31 mouse cellular contexts compared by ENCODE assay signal in the genomic region with DNA sequence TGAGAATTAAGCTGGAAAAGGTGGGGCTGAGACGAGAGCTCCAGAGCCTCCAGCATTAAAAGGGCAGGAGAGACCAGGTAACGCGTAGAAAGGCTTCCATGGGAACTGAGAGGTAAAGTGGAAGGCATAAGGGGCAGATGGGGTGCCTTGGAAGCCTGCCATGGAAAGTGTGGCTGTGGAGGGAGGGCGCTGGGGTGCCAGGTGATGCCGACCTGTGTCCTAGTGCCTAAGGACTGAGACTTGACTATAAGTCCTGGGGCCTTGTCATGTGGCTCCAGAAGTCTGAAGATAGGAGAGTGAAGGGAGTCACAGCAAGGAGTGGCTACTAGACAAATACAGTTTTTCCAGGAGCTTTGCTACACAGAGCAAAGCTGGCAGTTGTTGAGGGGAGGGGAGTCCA. TPM values are rescaled to one million over a fixed set of nuclear protein-coding genes. Genes with fewer than 3 reads are reported as not detected.
A peak's percentile ranks its signal among the peaks of the same experiment; 100 is the strongest.
DNase-seq lines count a peak whose midpoint lies in the region; ATAC-seq and TF ChIP-seq lines count a peak whose summit lies in the region.
"Had no signal": no experiment of that assay in that cellular context is flagged by ENCODE, and none has a peak within 500 bp of the region (broad histone marks: within the 10 kb centered on the region; RNA-seq: fewer than 3 reads in every experiment).

No protein-coding gene starts in this region.

- H3K4me1 ChIP-seq in cerebellum, adult 2 months (ENCODE audit: control insufficient read depth, insufficient read depth, low read length) = peaks cover 30% of the 10 kb centered on the region
- H3K4me1 ChIP-seq in intestine, embryonic 15.5 days (replicated peaks) = 0 out of 2 replicates have a peak, but pooled peaks cover 3% of the 10 kb centered on the region
- H3K4me1 ChIP-seq: stomach, embryonic 15.5 days had no signal

- 24% methylated on average over 5 of the region's 5 CpGs for WGBS in cerebellum, adult 2 months
- 85% methylated on average over 5 of the region's 5 CpGs for WGBS in intestine, embryonic 15.5 days

- H3K36me3 ChIP-seq in intestine, embryonic 15.5 days = no peaks in the 10 kb centered on the region
- H3K36me3 ChIP-seq: embryonic facial prominence, embryonic 12.5 days; hindbrain, embryonic 15.5 days; neural tube, embryonic 15.5 days; stomach, embryonic 15.5 days had no signal

- intact Hi-C loops in gastrocnemius, adult 2 months (cut with DNase I) = loop anchor here (2.0 kb wide), 1 partner anchor 33 kb away; a partner anchor contains a TSS
- intact Hi-C loops in gastrocnemius, postnatal 36 days (cut with DNase I) = loop anchor here (5.0 kb wide), 1 partner anchor 35 kb away; a partner anchor contains a TSS

- H3K9me3 ChIP-seq in intestine, embryonic 15.5 days = no peaks in the 10 kb centered on the region
- H3K9me3 ChIP-seq: embryonic facial prominence, embryonic 12.5 days; hindbrain, embryonic 10.5 days; hindbrain, embryonic 15.5 days; liver, embryonic 12.5 days; neural tube, embryonic 15.5 days; stomach, embryonic 15.5 days had no signal

- H3K9ac ChIP-seq in intestine, embryonic 15.5 days = no peak overlapping the region
- H3K9ac ChIP-seq: embryonic facial prominence, embryonic 12.5 days; hindbrain, embryonic 15.5 days; liver, embryonic 12.5 days; neural tube, embryonic 15.5 days; stomach, embryonic 15.5 days had no signal

- no peak overlapping the region; the same call in 1 of the 2 replicates for H3K4me3 ChIP-seq in gastrocnemius, adult 2 months
- H3K4me3 ChIP-seq in cerebellum, adult 2 months (replicated peaks; ENCODE audit: insufficient read depth, low read depth, low read length) = no peak overlapping the region
- no peak overlapping the region for H3K4me3 ChIP-seq in intestine, embryonic 15.5 days (replicated peaks)
- H3K4me3 ChIP-seq: embryonic facial prominence, embryonic 12.5 days; hindbrain, embryonic 10.5 days; hindbrain, embryonic 15.5 days; layer of hippocampus, adult 2 months; left cerebral cortex, adult 2 months; liver, embryonic 12.5 days; neural tube, embryonic 15.5 days; stomach, embryonic 15.5 days had no signal

- ATAC-seq in intestine, embryonic 15.5 days = no peak
- ATAC-seq: CD4-positive, CD25-positive, alpha-beta regulatory T cell, adult 4 months; forebrain, embryonic 14.5 days; liver, embryonic 12.5 days; lung, postnatal 0 days had no signal

- H3K27me3 ChIP-seq in cerebellum, adult 2 months (ENCODE audit: control insufficient read depth, insufficient read depth, low read length) = no peaks in the 10 kb centered on the region
- no peaks in the 10 kb centered on the region for H3K27me3 ChIP-seq in intestine, embryonic 15.5 days (replicated peaks)
- H3K27me3 ChIP-seq: embryonic facial prominence, embryonic 12.5 days; hindbrain, embryonic 15.5 days; liver, embryonic 12.5 days; neural tube, embryonic 15.5 days; stomach, embryonic 15.5 days had no signal

- no peak for TF ChIP-seq POLR2A in cerebellum, adult 2 months (IDR thresholded peaks at IDR 0.05; ENCODE audit: borderline replicate concordance, insufficient read depth, low read length)

- TF ChIP-seq CTCF in gastrocnemius, adult 2 months (IDR thresholded peaks at IDR 0.05) = no peak
- no peak for TF ChIP-seq CTCF in cerebellum, adult 2 months (IDR thresholded peaks at IDR 0.05; ENCODE audit: borderline replicate concordance, insufficient read depth, low read depth, low read length)

- H3K27ac ChIP-seq in gastrocnemius, adult 2 months = 0 out of 2 replicates have a peak overlapping the region, but pooled peaks have one; percentile 46
- no peak overlapping the region for H3K27ac ChIP-seq in cerebellum, adult 2 months (ENCODE audit: insufficient read depth, low read length)
- no peak overlapping the region for H3K27ac ChIP-seq in intestine, embryonic 15.5 days
- H3K27ac ChIP-seq: embryonic facial prominence, embryonic 12.5 days; hindbrain, embryonic 10.5 days; hindbrain, embryonic 15.5 days; layer of hippocampus, adult 2 months; left cerebral cortex, adult 2 months; liver, embryonic 12.5 days; neural tube, embryonic 15.5 days; stomach, embryonic 15.5 days had no signal

- no peak overlapping the region for H3K4me2 ChIP-seq in intestine, embryonic 15.5 days (replicated peaks)
- H3K4me2 ChIP-seq: embryonic facial prominence, embryonic 12.5 days; hindbrain, embryonic 15.5 days; liver, embryonic 12.5 days; neural tube, embryonic 15.5 days; stomach, embryonic 15.5 days had no signal

- DNase-seq in gastrocnemius, adult 2 months = no peak
- DNase-seq in gastrocnemius, postnatal 4 days (ENCODE audit: low spot score in 2 of 2) = no peak
- DNase-seq in cerebellum, adult 2 months = peak; percentile 63 to 64
- DNase-seq in cerebellum, postnatal 14 days = peak; percentile 53 to 65
- DNase-seq in B cell, adult 2 months = no peak
- DNase-seq in gastrocnemius, postnatal 36 days = no peak
- DNase-seq: adrenal gland, adult 2 months; adrenal gland, postnatal 36 days; embryo, embryonic 11 days; heart, postnatal 14 days; kidney, adult 2 months; kidney, postnatal 36 days; lung, adult 18-20 months; lung, postnatal 4 days; midbrain, embryonic 14.5 days; retina, postnatal 1 day; right cerebral cortex, postnatal 14 days; thymus, adult 18-20 months; thymus, postnatal 25 days had no signal

RNA-seq across cellular contexts. Expression of a gene that starts 32.4 kb away (rescaled TPM):
- 100 to 1,000 TPM; 135 to 139 TPM for total RNA-seq in gastrocnemius, adult 2 months (2021)
- total RNA-seq in gastrocnemius, postnatal 4 days (2021) = 100 to 1,000 TPM; 110 to 121 TPM
- polyA plus RNA-seq in cerebellum, adult 2 months (2012; rRNA removed) = 72.6 and 80.3 TPM in 2 replicates
- 11.8 and 12.3 TPM in 2 replicates for polyA plus RNA-seq in intestine, embryonic 15.5 days (2015; fragmentation: Nextera tagmentation; extraction: Ambion mirVana)
- 100 to 1,000 TPM; 102 to 117 TPM for total RNA-seq in gastrocnemius, postnatal 36 days (2021)

Comparison
In these comparisons a context has a peak if more than half of its experiments do, and no peak if none do; other contexts are left out.
1. DNase-seq: peak in cerebellum, adult 2 months (2 of 2) and cerebellum, postnatal 14 days (2 of 2); none in gastrocnemius, adult 2 months (single experiment), gastrocnemius, postnatal 4 days (0 of 2), B cell, adult 2 months (0 of 2) and gastrocnemius, postnatal 36 days (0 of 2).